Mouse (Mus musculus) midbrain, embryonic 11.5 days (tissue): Measurements from ENCODE around the gene Mrpl52. TPM values are rescaled to one million over a fixed set of nuclear protein-coding genes. Genes with fewer than 3 reads are reported as not detected.
A peak's percentile ranks its signal among the peaks of the same experiment; 100 is the strongest.

Experiments
- ATAC-seq: fragments of 200-750 bp; cut with Nextera tagmentation; 2 replicates; pipeline ENCODE4 v1.8.0; 2017; ENCODE audit warnings: moderate TSS enrichment, moderate library complexity; ENCODE audit not compliant: low FRiP score
- DNase-seq: peaks from one replicate; pipeline ENCODE4 v3.0.0; 2015; ENCODE audit warnings: low spot score; ENCODE audit errors: missing footprints
- H3K27ac ChIP-seq: fragments of 300-500 bp; sonication (generic); 2 replicates; pipeline ENCODE4 v1.5.1; 2014; ENCODE audit warnings: low read depth, low read length
- H3K27me3 ChIP-seq: fragments of 300-500 bp; sonication (generic); 2 replicates; pipeline ENCODE4 v1.6.1; 2014; ENCODE audit warnings: mild to moderate bottlenecking, low read length, moderate library complexity, mixed read lengths; ENCODE audit not compliant: control insufficient read depth, insufficient read depth
- H3K36me3 ChIP-seq: fragments of 300-500 bp; sonication (generic); 2 replicates; pipeline ENCODE4 v1.6.1; 2014; ENCODE audit warnings: mild to moderate bottlenecking, low read length, moderate library complexity, mixed read lengths; ENCODE audit not compliant: control insufficient read depth, insufficient read depth
- H3K4me1 ChIP-seq: fragments of 300-500 bp; sonication (generic); 2 replicates; pipeline ENCODE4 v1.6.1; 2014; ENCODE audit warnings: low read length; ENCODE audit not compliant: control insufficient read depth, insufficient read depth
- H3K4me2 ChIP-seq: fragments of 300-500 bp; sonication (generic); 2 replicates; pipeline ENCODE4 v1.6.1; 2014; ENCODE audit warnings: mild to moderate bottlenecking, moderate library complexity
- H3K4me3 ChIP-seq: fragments of 300-500 bp; sonication (generic); 2 replicates; pipeline ENCODE4 v1.5.1; 2014; ENCODE audit warnings: low read depth, low read length
- H3K9ac ChIP-seq: fragments of 300-500 bp; sonication (generic); 2 replicates; pipeline ENCODE4 v1.6.1; 2014; ENCODE audit warnings: low read length
- H3K9me3 ChIP-seq: fragments of 300-500 bp; sonication (generic); 2 replicates; pipeline ENCODE4 v1.6.1; 2016; ENCODE audit warnings: low read length; ENCODE audit not compliant: control insufficient read depth
- WGBS: fragments of 180-500 bp; shearing (Covaris S2); extraction: QIAGEN DNeasy Blood & Tissue Kit; methylation state at CpG from one replicate; pipeline ENCODE4 v1.1.7; 2014; 5-methylcytosine and 5-hydroxymethylcytosine counted together
- polyA plus RNA-seq: library from polyadenylated mRNA; unstranded; fragments of >200 nt; fragmentation: Nextera tagmentation; extraction: Ambion mirVana; gene quantifications from 2 replicates; pipeline ENCODE4 v1.2.1, GENCODE M21; 2014

Gene Mrpl52
- polyA plus RNA-seq, 1 experiment from 2014 or later = 238 TPM

DNA sequence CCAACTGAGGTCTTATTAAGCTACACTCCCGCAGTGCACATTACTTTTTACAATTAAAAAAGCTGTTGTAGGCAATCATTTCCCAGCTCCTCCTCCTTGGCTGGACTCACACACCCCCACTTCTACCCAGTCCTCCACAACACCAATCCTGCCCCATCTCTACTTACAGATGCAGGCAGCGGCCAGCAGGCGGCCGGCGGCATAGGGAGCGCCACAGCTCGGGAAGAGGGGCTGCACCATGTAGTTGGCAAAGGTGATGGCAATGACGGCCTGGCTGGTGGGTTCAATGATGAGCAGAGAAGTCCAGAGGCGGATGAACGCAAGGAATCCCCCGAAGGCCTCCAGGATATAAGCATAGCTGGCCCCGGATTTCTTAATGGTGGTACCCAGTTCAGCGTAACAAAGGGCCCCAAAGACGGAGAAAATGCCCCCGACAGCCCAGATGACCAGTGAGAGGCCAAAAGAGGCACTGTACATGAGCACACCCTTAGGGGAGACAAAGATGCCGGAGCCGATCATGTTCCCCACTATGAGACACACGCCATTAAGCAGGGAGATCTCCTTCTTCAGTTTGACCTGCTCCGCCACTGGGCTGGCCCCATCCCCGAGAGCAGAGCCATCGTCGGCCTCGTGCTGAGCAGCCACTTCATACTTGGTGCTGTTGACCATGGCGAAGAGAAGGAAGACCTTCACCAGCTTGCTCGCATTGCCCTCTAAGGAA is 18.2 kb upstream of the Mrpl52 start:
- peak; percentile 79 for DNase-seq
- Histone ChIP-seq H3K27ac (no peak overlapping the region), H3K27me3 (no peaks in the 10 kb centered on the region)

DNA sequence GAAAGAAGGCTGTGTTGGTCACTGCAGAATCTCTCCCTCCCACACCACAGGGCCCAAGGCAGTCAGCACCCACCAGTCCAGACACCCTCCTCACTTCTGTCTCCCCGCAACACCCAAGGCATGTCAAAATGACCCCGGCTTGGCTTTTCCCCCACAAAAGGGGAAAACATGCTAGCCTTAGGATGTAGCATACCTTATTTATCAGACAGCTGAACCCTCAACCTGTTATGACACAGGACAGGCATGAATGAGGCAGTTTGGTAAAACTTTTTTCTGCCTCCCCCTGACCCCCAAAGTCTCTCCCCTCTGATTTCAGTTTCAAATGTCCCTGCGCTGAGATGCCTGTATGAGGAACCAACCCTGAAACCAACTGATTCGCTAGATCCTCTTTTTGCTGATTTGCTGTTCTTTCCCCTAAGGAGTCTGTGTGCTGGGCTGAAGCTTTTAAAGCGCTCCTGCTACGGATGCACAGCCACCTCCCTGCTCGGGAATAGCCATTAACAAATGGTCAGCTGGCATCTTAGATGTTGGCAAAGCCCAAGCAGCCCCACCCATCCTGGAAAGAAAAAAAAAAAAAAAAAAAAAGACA is 17.6 kb upstream of the Mrpl52 start:
- Histone ChIP-seq H3K9me3 (no peaks in the 10 kb centered on the region), H3K27ac (no peak overlapping the region), H3K36me3 (no peaks in the 10 kb centered on the region), H3K4me3 (no peak overlapping the region), H3K4me1 (peaks cover 5% of the 10 kb centered on the region), H3K27me3 (peaks cover 5% of the 10 kb centered on the region; the same call in 1 of the 2 replicates), H3K4me2 (no peak overlapping the region), H3K9ac (no peak overlapping the region)
- 83% methylated on average over 7 of the region's 7 CpGs for WGBS
- peak; percentile 61 for DNase-seq
- no peak for ATAC-seq

More for the DNA sequence above, 18.2 kb upstream of the Mrpl52 start:
- no peak overlapping the region for H3K9ac ChIP-seq
- no peak for ATAC-seq
- no peak overlapping the region for H3K4me2 ChIP-seq
- H3K9me3 ChIP-seq = no peaks in the 10 kb centered on the region
- no peak overlapping the region for H3K4me3 ChIP-seq
- no peaks in the 10 kb centered on the region for H3K36me3 ChIP-seq
- WGBS = 82% methylated on average over 25 of the region's 25 CpGs
- 0 out of 2 replicates have a peak, but pooled peaks cover 2% of the 10 kb centered on the region for H3K4me1 ChIP-seq

DNA sequence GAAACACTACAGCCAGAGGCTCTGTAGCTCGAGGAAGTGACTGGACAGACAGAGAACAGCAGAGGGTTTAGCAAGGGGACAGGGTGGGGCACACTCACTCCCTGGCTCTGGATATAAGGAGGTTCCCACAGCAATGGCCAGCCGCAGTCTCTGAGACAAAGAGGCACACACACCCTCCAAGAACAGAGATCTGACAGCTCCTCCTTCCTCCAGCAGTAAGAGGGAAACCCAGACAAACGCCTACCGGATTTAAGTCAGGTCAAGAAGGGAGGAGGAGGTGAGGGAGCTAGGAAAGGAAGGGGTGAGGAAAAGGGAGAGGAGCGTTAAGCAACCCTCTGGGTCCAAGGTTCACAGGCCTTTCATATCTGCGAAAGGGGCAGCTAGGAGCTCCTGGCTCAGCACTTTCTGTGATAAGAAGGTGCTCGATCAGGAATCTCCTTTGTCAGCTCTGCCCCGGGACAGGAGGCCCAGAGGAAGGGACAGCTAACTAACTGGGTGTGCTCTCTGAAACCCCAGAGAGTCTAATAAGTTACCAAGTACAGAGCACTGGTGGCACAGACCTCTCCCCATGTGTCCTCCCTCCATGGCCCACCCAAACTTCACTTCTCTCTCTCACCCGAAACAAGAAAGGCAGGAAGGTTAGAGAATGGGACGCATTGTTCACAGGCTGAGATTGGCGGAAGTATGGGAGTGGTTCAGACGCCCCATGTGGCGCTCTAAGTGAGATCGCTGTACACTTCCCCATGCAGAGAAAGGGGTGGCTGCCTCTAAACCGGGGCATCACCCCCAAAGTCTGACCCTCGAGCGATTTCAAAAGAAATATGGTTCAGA is 16.5 kb upstream of the Mrpl52 start:
- 44% methylated on average over 17 of the region's 17 CpGs for WGBS
- DNase-seq = peak; percentile 81

GRCm38 (mm10) chr14:54412000-54412576 is 14.6 kb upstream of the Mrpl52 start:
- Histone ChIP-seq H3K27me3 (peaks cover 5% of the 10 kb centered on the region; the same call in 1 of the 2 replicates), H3K4me3 (no peak overlapping the region), H3K9me3 (no peaks in the 10 kb centered on the region), H3K36me3 (no peaks in the 10 kb centered on the region), H3K27ac (no peak overlapping the region), H3K9ac (no peak overlapping the region), H3K4me1 (peaks cover 8% of the 10 kb centered on the region), H3K4me2 (no peak overlapping the region)
- no peak for ATAC-seq
- WGBS = 30% methylated on average over 9 of the region's 9 CpGs
- peak; percentile 80 for DNase-seq

More for the DNA sequence above, 16.5 kb upstream of the Mrpl52 start:
- no peak overlapping the region for H3K4me3 ChIP-seq
- H3K9me3 ChIP-seq = no peaks in the 10 kb centered on the region
- H3K4me2 ChIP-seq = no peak overlapping the region
- no peaks in the 10 kb centered on the region for H3K36me3 ChIP-seq
- H3K27me3 ChIP-seq = peaks cover 5% of the 10 kb centered on the region; the same call in 1 of the 2 replicates
- no peak overlapping the region for H3K27ac ChIP-seq
- H3K4me1 ChIP-seq = peaks cover 7% of the 10 kb centered on the region
- no peak for ATAC-seq
- peak overlapping the region; percentile 46; the same call in 1 of the 2 replicates for H3K9ac ChIP-seq

DNA sequence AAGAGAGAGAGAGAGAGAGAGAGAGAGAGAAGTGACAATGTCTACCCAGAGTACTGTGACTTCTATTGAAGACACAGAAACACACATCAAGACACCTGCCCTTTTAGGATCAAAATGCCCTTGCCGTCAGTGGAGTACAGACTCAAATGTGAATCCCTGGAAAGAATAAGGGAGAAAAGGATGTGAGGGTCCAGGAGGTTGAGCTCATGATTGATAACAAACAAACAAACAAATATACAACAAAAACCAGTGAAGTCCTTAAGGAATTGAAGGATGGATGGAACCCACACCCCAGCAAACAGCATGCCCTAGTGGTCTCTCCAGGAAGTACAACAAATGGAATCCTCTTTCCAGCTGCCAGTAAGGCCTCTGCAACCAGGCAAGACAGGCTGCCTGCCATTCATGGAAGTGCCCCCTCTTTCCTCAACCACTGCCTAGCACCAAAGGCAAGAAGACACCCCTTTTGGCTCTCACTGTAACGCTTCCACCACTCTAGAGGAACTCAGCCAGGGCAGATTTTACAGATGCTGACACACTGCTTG is 14.0 kb upstream of the Mrpl52 start:
- H3K4me3 ChIP-seq = no peak overlapping the region
- H3K9ac ChIP-seq = no peak overlapping the region
- H3K27ac ChIP-seq = no peak overlapping the region
- H3K4me1 ChIP-seq = peaks cover 8% of the 10 kb centered on the region
- no peaks in the 10 kb centered on the region for H3K9me3 ChIP-seq
- DNase-seq (peak; percentile 88), ATAC-seq (peak; percentile 20; the same call in 1 of the 2 replicates)
- WGBS = 36% methylated on average over 2 of the region's 2 CpGs
- H3K4me2 ChIP-seq = no peak overlapping the region
- H3K36me3 ChIP-seq = no peaks in the 10 kb centered on the region
- peaks cover 9% of the 10 kb centered on the region; the same call in 1 of the 2 replicates for H3K27me3 ChIP-seq

DNA sequence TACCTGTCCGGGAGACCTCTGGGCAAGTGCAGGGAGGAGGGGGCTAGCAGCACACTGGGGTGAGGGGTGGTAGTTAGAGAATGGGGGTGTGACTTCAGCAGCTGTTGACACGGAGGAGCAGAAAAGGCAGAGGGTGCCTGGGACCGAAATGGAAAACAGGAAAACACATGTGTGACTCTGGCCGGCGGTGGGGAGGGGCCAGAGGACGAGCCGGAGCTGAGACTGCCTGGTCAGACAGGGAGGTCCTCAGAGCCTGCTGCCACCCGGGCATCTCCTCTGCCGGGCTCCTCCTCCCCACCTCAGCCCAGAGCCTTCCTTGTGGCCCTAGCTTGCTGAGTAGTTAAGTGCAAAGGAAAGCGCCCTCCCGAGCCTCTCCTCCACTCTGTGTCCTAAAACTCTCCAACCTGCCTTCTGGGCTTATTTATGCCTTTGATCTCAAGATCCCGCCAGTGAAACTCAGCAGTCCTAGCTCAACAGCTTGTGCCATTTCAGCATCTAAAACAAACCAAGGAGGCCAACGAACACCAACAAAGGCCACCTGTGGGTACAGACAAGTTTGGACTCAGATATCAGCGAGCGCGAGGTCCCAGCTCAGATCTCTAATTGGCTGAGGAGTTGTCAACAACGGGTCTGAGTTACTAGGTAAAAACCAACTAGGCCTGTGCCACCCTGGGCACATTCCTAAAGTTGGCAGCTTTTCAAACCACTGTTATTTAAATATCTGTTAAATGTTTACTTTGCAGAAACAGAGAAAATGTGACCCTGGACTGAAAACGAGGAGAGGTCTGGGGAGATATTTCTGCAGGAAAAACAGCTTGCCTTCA is 12.6 kb upstream of the Mrpl52 start:
- Histone ChIP-seq H3K4me2 (no peak overlapping the region), H3K9me3 (no peaks in the 10 kb centered on the region), H3K4me3 (no peak overlapping the region), H3K36me3 (no peaks in the 10 kb centered on the region), H3K27ac (no peak overlapping the region), H3K4me1 (peaks cover 8% of the 10 kb centered on the region), H3K27me3 (peaks cover 10% of the 10 kb centered on the region; the same call in 1 of the 2 replicates), H3K9ac (0 out of 2 replicates have a peak overlapping the region, but pooled peaks have one; percentile 12)
- WGBS = 7% methylated on average over 17 of the region's 18 CpGs
- ATAC-seq (peak; percentile 40; the same call in 1 of the 2 replicates), DNase-seq (peak; percentile 88)

- Histone ChIP-seq H3K36me3 (no peaks in the 10 kb centered on the region), H3K9me3 (no peaks in the 10 kb centered on the region), H3K4me3 (no peak overlapping the region), H3K27me3 (peaks cover 10% of the 10 kb centered on the region; the same call in 1 of the 2 replicates), H3K4me1 (peaks cover 6% of the 10 kb centered on the region), H3K4me2 (no peak overlapping the region), H3K9ac (peak overlapping the region; percentile 20; the same call in 1 of the 2 replicates), H3K27ac (no peak overlapping the region)
- 11% methylated on average over 13 of the region's 13 CpGs for WGBS
- ATAC-seq = no peak
- DNase-seq = no peak
Observed at GRCm38 (mm10) chr14:54415241-54416020, 11.3 kb upstream of the Mrpl52 start.
